Mouse (Mus musculus) retina, postnatal 1 day (tissue): Measurements from ENCODE around the gene Cpm.
"Not testable (repeated sequence)": the region's sequence is repeated elsewhere in the genome, so short reads cannot be mapped to it uniquely, and the experiment has no call there.

ENCODE experiments used
- DNase-seq: peaks from one replicate; pipeline ENCODE4 v3.0.0-alpha.2; 2012

Cpm gene

GRCm38 (mm10) chr10:117690101-117690352, 60.7 kb downstream of the Cpm start:
- no peak for DNase-seq

DNA sequence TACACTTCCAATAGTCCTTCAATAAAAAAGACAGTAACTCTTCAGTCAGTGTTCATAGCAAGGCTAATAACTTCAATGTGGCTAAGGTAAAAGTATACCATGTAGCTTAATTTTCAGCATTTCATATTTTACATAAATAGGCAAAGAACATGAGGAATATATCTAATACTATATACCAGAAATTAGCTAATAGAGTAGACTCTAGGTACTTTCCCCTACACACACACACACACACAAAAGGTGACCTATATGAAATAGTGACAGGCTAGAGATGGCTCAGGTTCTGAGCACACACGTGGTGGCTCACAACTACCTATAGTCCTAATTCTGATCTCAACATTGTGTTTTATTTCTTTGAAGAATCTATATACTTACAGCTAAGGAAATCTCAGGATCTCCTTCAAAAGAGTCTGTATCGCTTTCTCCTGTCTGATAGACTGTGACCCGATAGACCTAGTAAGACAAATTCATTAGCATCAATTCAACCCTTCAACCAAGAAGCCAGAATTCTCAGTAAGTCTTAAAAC, 61.5 kb downstream of the Cpm start:
- DNase-seq: no peak

GRCm38 (mm10) chr10:117691389-117691968, 62.2 kb downstream of the Cpm start:
- no peak for DNase-seq

DNA sequence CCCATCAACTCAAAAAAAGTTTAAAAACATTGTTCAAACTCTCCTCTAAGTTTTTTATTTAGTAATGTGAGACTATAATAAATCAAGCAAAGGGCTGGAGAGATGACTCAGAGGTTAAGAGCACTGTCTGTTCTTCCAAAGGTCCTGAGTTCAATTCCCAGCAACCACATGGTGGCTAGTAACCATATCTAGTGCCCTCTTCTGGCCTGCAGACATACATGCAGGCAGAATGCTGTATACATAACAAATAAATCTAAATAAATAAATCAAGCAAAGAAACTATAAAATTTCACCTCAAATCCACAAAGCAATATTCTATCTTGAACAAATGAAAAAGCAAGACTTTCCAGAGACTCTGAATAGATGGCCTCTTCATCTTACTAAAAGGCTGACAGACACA, 62.9 kb downstream of the Cpm start:
- DNase-seq: no peak

DNA sequence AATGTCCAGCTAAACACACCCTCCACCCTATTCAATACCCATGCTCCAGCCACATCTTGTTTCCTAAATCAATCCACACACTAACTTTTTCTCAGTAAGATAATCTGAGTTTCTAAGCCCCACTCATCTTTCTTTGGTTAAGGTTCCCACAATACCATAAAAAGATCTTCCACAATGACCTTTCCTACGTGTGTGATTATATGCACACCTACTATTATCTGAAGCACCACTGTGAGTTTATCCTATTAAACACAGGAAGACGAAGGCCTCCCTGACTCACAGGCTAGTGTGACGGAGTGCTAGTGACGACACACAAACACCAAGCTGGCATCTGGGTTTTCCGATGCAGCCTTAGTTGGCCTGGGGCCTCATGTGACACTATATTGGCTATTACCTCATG, 63.7 kb downstream of the Cpm start:
- DNase-seq: no peak

- no peak for DNase-seq
Observed at GRCm38 (mm10) chr10:117694255-117694953, 65.1 kb downstream of the Cpm start.

- no peak for DNase-seq
Observed at GRCm38 (mm10) chr10:117695027-117695426, 65.7 kb downstream of the Cpm start.

GRCm38 (mm10) chr10:117695605-117696004, 66.3 kb downstream of the Cpm start:
- DNase-seq: no peak

DNA sequence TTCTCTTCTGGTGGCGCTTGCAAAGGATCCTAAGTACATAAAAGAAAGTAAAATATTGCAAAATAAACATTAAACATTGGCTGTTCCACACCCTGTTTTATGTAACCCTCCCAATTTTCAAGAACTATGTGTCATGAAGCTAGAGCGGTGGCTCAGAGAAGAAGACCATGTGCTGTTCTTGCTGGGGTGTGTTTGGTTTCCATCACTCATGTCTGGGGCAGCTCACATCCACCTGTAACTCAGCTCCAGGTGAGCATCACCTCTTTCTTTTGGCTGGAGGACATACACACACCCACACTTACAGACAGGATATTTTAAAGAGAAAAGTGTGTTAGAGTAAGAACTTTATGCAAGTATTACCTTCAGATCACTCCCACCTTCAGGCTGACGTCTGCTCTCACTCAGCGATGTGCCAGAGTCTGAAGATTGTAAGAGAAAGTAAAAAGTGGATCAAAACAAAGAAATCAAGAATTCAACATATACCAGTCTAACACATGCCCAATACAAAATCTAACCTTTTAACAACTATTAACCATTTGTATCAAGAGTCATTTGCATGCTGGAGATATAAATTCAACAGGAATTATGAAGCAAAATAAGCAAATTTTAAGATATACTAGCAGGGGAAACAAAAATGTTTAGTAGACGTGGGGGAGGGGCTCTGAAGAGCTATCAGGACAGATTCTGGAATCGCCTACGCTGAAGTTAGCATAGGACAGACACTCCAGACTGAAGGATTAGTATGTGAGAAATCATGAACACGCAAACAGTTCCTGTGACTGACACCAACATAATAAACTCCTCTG, 66.9 kb downstream of the Cpm start:
- DNase-seq: no peak

- no peak for DNase-seq
Observed at GRCm38 (mm10) chr10:117696827-117697560, 67.7 kb downstream of the Cpm start.

GRCm38 (mm10) chr10:117697561-117698115, 68.3 kb downstream of the Cpm start:
- DNase-seq: no peak

GRCm38 (mm10) chr10:117698313-117699138, 69.2 kb downstream of the Cpm start:
- DNase-seq: no peak

- no peak for DNase-seq
Observed at GRCm38 (mm10) chr10:117699914-117700313, 70.6 kb downstream of the Cpm start.

- no peak for DNase-seq
Observed at GRCm38 (mm10) chr10:117700450-117700849, 71.2 kb downstream of the Cpm start.

DNA sequence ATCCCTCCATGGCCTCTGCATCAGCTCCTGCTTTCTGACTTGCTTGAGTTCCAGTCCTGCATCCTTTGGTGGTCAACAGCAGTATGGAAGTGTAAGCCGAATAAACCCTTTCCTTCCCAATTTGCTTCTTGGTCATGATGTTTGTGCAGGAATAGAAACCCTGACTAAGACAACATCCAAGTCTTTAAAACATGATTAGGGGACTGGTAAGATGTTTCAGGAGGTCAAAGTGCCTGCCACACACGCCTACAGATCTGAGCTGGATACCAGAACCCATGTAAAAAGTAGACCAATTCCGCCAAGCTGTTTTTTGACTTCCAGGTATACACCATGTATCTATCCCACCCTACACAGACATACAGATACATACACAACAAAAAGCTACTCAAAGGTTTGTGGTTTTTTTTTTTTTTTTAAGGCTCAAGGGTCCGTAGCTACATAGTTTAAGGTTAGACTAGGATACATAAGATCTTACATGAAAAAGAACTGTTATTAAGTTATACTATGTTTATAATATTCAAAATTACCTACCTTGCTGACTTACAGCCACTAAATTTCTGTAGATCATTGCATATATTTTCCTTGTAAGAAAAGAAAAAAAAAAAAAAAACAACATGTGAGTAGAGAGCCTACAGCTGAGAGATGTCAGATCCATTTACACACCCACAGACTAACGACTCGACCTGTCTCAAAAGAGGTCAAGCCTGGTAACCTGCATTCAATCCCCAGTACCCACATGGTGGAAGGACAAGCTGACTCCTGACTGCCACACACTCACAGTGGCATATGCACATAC, 71.9 kb downstream of the Cpm start:
- no peak for DNase-seq

GRCm38 (mm10) chr10:117702024-117702833, 72.9 kb downstream of the Cpm start:
- no peak for DNase-seq

GRCm38 (mm10) chr10:117703506-117703905, 74.2 kb downstream of the Cpm start:
- DNase-seq: no peak

DNA sequence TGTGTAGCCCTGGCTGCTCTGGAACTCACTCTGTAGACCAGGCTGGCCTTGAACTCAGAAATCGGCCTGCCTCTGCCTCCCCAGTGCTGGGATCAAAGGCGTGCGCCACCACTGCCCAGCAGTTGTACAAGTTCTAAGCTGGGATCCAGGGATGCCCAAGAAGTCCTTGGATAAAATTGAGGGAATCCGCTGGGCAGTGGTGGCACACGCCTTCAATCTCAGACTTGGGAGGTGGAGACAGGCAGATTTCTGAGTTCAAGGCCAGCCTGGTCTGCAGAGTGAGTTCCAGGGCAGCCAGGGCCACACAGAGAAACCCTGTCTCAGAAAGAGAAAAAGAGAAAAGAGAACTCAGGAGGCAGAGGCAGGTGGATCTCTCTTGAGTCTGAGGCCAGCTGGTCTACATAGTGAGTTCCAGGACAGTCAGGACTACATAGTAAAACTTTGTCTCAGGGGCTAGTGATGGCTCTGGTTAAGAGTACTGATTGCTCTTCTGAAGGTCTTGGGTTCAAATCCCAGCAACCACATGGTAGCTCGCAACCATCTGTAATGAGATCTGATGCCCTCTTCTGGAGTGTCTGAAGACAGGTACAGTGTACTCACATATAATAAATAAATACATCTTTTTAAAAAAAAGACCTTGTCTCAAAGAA, 75.1 kb downstream of the Cpm start:
- DNase-seq: not testable (repeated sequence)

DNA sequence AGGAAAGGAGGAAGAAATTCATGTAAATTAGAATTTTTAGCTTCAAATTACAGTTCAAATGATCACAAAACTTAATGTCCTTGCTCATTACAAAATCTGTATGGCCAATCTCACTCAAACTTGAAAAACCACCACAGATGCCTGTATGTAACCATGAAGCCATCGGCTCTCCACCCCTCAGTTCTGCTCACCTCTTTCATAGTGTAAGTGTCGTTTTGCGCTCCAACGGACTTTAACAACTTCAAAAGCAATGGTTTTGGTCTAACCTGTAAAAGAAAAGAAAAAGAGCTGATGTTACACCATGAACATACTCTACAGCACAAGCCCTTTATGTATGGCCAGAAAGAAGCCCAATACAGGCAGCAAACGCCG, 75.7 kb downstream of the Cpm start:
- no peak for DNase-seq

GRCm38 (mm10) chr10:117705806-117706205, 76.5 kb downstream of the Cpm start:
- DNase-seq: no peak
